Mouse (Mus musculus): Measurements from ENCODE around the gene Csf2ra. TPM values are rescaled to one million over a fixed set of nuclear protein-coding genes. Genes with fewer than 3 reads are reported as not detected.
"Not testable (repeated sequence)": the region's sequence is repeated elsewhere in the genome, so short reads cannot be mapped to it uniquely, and the experiment has no call there.

Gene Csf2ra
- polyA plus RNA-seq, 1 experiment = 78.5 TPM

DNA sequence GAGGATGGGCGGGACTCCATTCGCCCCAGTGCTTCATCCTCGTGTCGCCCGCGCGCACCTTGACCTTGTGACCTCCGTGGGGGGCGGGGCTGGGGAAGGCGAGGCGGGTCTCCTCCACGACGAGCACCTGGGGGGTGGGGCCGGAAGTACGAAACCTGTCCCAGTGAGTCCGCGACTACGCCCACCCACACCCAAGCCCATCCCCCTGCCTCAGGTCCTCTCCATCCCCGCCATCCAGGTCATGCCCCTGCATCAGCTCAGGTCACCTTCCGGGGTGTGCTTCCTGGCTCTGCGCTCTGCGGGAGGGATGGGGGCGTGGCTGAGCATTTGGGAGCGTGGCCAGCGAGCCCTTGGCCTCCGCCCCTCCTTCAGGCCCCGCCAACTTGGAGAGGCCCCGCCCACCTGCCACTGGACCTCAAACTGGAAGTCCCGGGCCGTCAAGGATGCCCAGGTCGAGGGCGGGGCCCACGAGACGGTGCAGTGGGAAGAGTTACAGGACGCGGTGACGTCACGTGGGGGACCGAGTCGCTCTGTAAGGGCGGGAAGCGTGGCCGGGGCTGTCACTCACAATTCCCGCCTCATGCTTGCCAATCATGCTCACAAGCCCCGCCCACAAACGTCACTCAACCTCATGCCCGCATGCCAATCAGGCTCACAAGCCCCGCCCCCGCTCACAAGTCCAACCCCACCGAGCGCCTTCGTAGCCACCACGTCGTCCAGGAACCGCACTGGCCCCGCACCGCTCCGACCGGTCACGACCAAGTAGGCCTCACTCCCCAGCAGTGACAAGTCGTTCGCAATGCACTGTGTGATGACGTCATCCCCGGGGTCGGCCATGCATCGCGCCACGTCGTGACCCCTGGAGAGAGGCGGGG lies 2.5 kb downstream of the Csf2ra start:
- peak; percentile 77 for DNase-seq (ENCODE audit: low read depth, low spot score)
- 9% methylated on average over 69 of the region's 70 CpGs for WGBS

- DNase-seq (ENCODE audit: low read depth, low spot score) = no peak
- 47% methylated on average over 53 of the region's 53 CpGs for WGBS
Observed at GRCm38 (mm10) chr19:61224678-61225525, 3.3 kb downstream of the Csf2ra start.

- peak; percentile 58 for DNase-seq (ENCODE audit: low read depth, low spot score)
- WGBS = 81% methylated on average over 6 of the region's 6 CpGs
Observed at GRCm38 (mm10) chr19:61223706-61224328, 4.4 kb downstream of the Csf2ra start.

- not testable (repeated sequence) for DNase-seq (ENCODE audit: low read depth, low spot score)
- WGBS = 54% methylated on average over 6 of the region's 6 CpGs
Observed at GRCm38 (mm10) chr19:61207506-61207905, 20.7 kb downstream of the Csf2ra start.

DNA sequence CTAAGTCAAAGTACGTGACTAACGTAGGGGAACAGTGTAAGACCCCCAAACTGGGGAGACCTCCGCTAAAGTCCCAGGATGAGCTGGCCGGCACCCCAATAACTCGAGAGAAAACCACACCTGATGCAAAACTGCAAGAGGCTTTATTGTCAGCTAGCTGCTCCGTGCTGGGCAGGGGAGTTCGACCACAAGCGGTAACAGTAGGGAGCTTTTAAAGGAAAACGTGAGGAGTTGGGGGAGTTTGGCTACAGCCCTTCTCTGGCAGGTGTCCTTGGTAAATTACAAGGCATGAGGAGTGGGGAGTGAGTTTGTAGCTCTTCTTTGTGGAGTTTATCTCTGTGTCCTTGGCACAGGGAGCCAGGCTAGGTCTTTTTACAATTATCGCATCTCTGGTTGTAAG lies 28.4 kb downstream of the Csf2ra start:
- DNase-seq (ENCODE audit: low read depth, low spot score) = no peak
- 7% methylated on average over 10 of the region's 10 CpGs for WGBS

DNA sequence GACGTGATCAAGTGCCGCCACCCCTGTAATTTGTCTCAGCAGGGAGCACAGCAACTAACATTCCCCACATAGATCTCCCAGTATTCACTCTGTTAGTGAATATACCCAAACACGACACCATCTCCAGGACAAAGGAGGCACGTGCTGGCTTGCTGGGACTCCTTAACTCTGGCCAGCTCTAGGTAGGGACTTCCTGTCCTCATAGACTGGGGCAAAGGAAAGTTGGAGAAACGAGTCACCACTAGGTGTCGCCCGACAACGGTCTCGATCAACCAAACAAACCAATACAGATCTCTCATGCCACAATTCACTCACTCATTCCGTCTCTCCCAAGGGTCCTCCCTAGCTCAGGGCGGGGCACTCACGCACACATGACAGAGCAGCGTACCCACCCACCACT lies 28.9 kb downstream of the Csf2ra start:
- WGBS = 13% methylated on average over 13 of the region's 13 CpGs
- DNase-seq (ENCODE audit: low read depth, low spot score) = peak; percentile 57

GRCm38 (mm10) chr19:61183590-61183989 lies 44.6 kb downstream of the Csf2ra start, which contains the start of gene Gm6020:
Gene Gm6020 (plus strand): TSS chr19:61183890.
- not testable (repeated sequence) for DNase-seq (ENCODE audit: low read depth, low spot score)
- WGBS = 93% methylated on average over 2 of the region's 2 CpGs

- WGBS = 48% methylated on average over 39 of the region's 39 CpGs
- no peak for DNase-seq (ENCODE audit: low read depth, low spot score)
Observed at GRCm38 (mm10) chr19:61175756-61176324, 52.4 kb downstream of the Csf2ra start, which contains the start of gene Gm7102. Gene Gm7102 (minus strand): TSS chr19:61176309.

Other genes starting within 250 kb of the Csf2ra start
- 4.4 and 7.4 TPM in 2 replicates for gene Zfp950, start 87.6 kb downstream of the Csf2ra start, polyA plus RNA-seq (2012; rRNA removed)
- gene Gm7102, start 52.1 kb downstream of the Csf2ra start, polyA plus RNA-seq (2012; rRNA removed) = not detected in 2 replicates
- gene Gm6020, start 44.5 kb downstream of the Csf2ra start, polyA plus RNA-seq (2012; rRNA removed) = not detected in 2 replicates
- not detected in 2 replicates for gene Gm21060, start 68.6 kb upstream of the Csf2ra start, polyA plus RNA-seq (2012; rRNA removed)

Data from large intestine, adult 2 months (tissue).